Mouse (Mus musculus) forebrain, embryonic 12.5 days (tissue): Measurements from ENCODE around the gene Abca5. TPM values are rescaled to one million over a fixed set of nuclear protein-coding genes. Genes with fewer than 3 reads are reported as not detected.
A peak's percentile ranks its signal among the peaks of the same experiment; 100 is the strongest.

ENCODE experiments used
- ATAC-seq: fragments of 200-750 bp; cut with Nextera tagmentation; 2 replicates; pipeline ENCODE4 v1.8.0; 2017; ENCODE audit warnings: moderate TSS enrichment; ENCODE audit not compliant: low FRiP score
- H3K27ac ChIP-seq: fragments of 300-500 bp; sonication (generic); 2 replicates; pipeline ENCODE4 v1.5.1; 2016; ENCODE audit warnings: mild to moderate bottlenecking
- H3K27me3 ChIP-seq: fragments of 300-500 bp; sonication (generic); 2 replicates; pipeline ENCODE4 v1.6.1; 2016; ENCODE audit warnings: mild to moderate bottlenecking
- H3K36me3 ChIP-seq: fragments of 300-500 bp; sonication (generic); replicated peaks from 2 replicates; pipeline ENCODE4 v1.6.1; 2016; ENCODE audit warnings: mild to moderate bottlenecking
- H3K4me1 ChIP-seq: fragments of 300-500 bp; sonication (generic); 2 replicates; pipeline ENCODE4 v1.6.1; 2016
- H3K4me2 ChIP-seq: fragments of 300-500 bp; sonication (generic); 2 replicates; pipeline ENCODE4 v1.6.1; 2016; ENCODE audit warnings: mild to moderate bottlenecking, moderate library complexity
- H3K4me3 ChIP-seq: fragments of 300-500 bp; sonication (generic); replicated peaks from 2 replicates; pipeline ENCODE4 v1.5.1; 2016; ENCODE audit warnings: mild to moderate bottlenecking
- H3K9ac ChIP-seq: fragments of 300-500 bp; sonication (generic); 2 replicates; pipeline ENCODE4 v1.6.1; 2016; ENCODE audit warnings: mild to moderate bottlenecking
- H3K9me3 ChIP-seq: fragments of 300-500 bp; sonication (generic); 2 replicates; pipeline ENCODE4 v1.6.1; 2016
- WGBS: fragments of 180-500 bp; shearing (Covaris S2); methylation state at CpG from one replicate; pipeline ENCODE4 v1.1.7; 2016; 5-methylcytosine and 5-hydroxymethylcytosine counted together
- polyA plus RNA-seq: library from polyadenylated mRNA; unstranded; fragments of >200 nt; fragmentation: Nextera tagmentation; extraction: Ambion mirVana; gene quantifications from 2 replicates; pipeline ENCODE4 v1.2.1, GENCODE M21; 2016

The Abca5 gene
- 3.8 and 4.4 TPM in 2 replicates for polyA plus RNA-seq

DNA sequence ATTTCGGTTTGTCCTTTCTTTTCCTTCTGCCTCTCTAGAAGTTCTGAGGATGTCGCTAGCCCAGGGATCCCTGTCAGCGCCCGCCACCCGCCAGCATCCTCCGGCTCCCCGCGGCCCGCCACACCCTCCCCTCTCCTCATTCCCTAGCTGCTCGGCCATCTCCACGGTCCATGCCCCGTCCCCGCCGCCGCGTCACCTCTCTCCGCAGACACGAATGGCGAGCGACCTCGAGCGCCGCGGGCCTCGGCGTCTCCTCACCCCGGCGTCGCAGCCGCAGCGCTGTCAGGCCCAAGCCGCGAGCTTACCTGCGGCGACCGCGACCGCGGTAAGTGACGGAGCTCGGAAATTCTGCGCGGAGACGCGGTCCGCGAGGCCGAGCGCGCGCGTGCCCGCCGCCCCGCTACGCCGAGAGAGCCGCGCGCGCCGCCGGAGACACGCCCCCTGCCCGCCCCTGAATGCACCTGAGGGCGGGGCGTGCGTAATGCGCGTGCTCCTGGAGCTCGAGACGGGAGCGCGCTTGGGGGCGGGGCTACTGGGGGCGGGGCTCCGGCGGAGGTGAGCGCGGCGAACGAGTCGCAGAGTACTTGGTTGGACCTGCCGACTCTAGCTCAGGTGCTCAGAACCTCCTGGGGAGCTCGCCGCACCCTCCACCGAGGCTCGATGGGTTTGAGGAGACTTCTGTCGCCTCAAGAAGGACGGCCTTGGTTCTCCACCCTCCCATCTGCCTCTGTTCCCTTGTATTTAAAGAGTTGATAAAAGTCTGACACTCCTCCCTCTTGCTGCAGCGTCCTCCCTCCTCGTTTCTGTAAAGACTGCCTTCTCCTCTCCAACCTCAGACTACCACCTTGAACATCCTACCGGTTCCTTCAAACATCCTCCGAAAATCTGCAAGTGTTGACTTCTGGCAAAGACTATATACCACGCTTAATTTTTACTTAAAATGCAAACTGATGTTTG, at the start of gene Abca5:
Abca5 (minus strand) TSS at position 428 of the 957 bp plus-strand sequence.
- Histone ChIP-seq H3K27me3 (peaks cover 4% of the 10 kb centered on the region; the same call in 1 of the 2 replicates), H3K27ac (peak within 1 kb of the TSS; percentile 46; the same call in 1 of the 2 replicates)
- 1% methylated on average over 86 of the region's 95 CpGs for WGBS

DNA sequence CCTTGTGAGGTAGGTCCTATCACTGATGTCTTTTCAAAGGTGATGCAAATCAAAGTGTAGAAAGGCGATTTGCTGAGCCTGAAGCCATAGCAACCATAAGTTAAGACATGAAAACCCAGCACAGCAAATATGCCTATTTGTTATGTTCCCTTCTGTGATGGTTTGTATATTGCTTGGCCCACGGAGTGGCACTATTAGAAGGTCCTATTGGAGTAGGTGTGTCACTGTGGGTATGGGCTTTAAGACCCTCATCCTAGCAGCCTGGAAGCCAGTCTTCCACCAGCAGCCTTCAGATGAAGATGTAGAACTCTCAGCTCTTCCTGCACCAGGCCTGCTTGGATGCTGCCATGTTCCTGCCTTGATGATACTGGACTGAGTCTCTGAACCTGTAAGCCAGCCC, 48.0 kb upstream of the Abca5 start:
- H3K27ac ChIP-seq = no peak overlapping the region
- peaks cover under 1% of the 10 kb centered on the region; the same call in 1 of the 2 replicates for H3K4me1 ChIP-seq
- 89% methylated on average over 2 of the region's 2 CpGs for WGBS
- no peaks in the 10 kb centered on the region for H3K27me3 ChIP-seq
- no peak overlapping the region for H3K9ac ChIP-seq
- no peaks in the 10 kb centered on the region for H3K36me3 ChIP-seq
- no peak overlapping the region for H3K4me2 ChIP-seq
- H3K4me3 ChIP-seq = no peak overlapping the region
- H3K9me3 ChIP-seq = no peaks in the 10 kb centered on the region
- no peak for ATAC-seq

More for the DNA sequence above, at the start of gene Abca5:
- H3K36me3 ChIP-seq = no peaks in the 10 kb centered on the region
- ATAC-seq = peak; percentile 93
- peak within 1 kb of the TSS; percentile 70 for H3K9ac ChIP-seq
- H3K4me1 ChIP-seq = peaks cover 4% of the 10 kb centered on the region; the same call in 1 of the 2 replicates
- H3K4me3 ChIP-seq = peak within 1 kb of the TSS; percentile 82
- H3K4me2 ChIP-seq = peak within 1 kb of the TSS; percentile 85
- H3K9me3 ChIP-seq = no peaks in the 10 kb centered on the region

DNA sequence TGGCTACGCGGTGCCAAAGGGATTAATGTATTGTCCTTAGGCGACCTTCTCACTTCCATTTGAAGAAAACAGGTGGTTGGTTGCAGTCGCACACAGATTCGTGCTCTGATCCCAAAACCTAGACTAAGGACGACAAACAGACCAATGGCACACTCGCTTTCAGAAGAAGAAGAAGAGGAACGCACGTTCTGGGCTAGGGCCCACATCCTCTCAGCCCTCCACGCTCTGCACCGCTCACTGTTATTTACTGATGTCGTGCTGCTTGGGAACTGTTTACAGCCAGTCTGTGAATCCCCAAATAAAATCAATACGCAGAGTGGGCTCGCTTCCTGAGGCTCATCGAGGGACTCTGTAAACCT, 42.8 kb upstream of the Abca5 start:
- H3K4me2 ChIP-seq = peak overlapping the region; percentile 64
- H3K27me3 ChIP-seq = no peaks in the 10 kb centered on the region
- ATAC-seq = 0 out of 2 replicates have a peak, but pooled peaks have one; percentile 49
- peak overlapping the region; percentile 17; the same call in 1 of the 2 replicates for H3K9ac ChIP-seq
- no peaks in the 10 kb centered on the region for H3K36me3 ChIP-seq
- H3K4me3 ChIP-seq = peak overlapping the region; percentile 32
- no peaks in the 10 kb centered on the region for H3K9me3 ChIP-seq
- no peak overlapping the region for H3K27ac ChIP-seq
- WGBS = 28% methylated on average over 15 of the region's 15 CpGs
- H3K4me1 ChIP-seq = peaks cover 10% of the 10 kb centered on the region

DNA sequence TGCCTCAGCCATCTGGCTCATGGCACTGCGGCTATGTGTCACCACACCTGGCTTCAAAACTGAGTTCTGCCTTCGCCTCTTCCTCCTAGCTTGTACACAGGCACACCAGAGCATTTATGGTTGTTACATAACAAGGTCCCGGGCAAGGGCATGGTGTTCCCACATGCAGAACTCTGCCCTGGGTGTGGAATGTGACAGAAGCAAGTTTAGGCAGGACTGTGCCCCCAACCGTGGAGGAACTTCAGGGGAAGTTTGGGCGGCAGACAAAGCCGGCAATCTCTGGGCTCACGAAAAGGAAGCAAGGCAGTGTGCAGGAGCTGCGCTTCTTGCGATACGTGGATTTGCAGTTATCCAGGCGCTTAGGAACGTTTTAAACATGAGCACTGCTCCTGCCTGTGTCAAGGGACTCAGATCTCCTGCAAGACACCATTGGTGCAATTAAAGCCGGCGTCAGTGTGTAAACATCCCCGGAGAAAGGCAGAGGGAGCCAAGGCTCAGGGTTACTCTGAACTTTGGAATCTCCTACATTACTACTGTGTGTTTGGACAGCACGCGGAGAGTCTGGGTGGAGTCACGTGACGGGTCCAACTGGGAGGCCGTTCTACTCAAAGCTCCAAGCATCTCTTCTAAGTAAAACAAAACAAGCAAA, 42.3 kb upstream of the Abca5 start:
- Histone ChIP-seq H3K9ac (peak overlapping the region; percentile 17; the same call in 1 of the 2 replicates), H3K4me1 (peaks cover 10% of the 10 kb centered on the region), H3K36me3 (no peaks in the 10 kb centered on the region), H3K27ac (no peak overlapping the region), H3K4me3 (peak overlapping the region; percentile 32), H3K27me3 (no peaks in the 10 kb centered on the region), H3K9me3 (no peaks in the 10 kb centered on the region), H3K4me2 (peak overlapping the region; percentile 64)
- 13% methylated on average over 20 of the region's 20 CpGs for WGBS
- peak; percentile 72; the same call in 1 of the 2 replicates for ATAC-seq

DNA sequence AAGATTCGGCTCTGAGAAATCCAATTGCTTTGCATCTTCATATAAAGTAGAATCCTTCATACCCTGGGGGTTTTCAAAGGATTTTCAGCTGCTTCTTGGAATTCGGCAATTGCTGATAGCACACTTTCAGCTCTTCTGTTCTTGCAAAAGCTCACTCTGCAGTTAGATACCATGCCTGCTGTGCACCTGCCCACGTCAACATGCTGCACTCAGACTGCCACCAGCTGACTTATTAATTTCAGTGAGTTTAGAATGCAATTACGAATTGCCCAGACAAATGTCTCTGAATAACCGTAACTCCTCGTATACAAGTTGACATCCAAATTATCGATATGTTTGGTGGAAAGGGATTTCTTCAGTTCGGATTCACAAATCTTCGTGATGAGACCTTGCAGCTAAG, 36.5 kb upstream of the Abca5 start:
- no peak for ATAC-seq
- Histone ChIP-seq H3K27ac (no peak overlapping the region), H3K4me2 (no peak overlapping the region), H3K4me1 (0 out of 2 replicates have a peak, but pooled peaks cover 4% of the 10 kb centered on the region), H3K9ac (no peak overlapping the region), H3K36me3 (no peaks in the 10 kb centered on the region), H3K4me3 (no peak overlapping the region), H3K27me3 (no peaks in the 10 kb centered on the region), H3K9me3 (no peaks in the 10 kb centered on the region)
- 84% methylated on average over 9 of the region's 9 CpGs for WGBS

DNA sequence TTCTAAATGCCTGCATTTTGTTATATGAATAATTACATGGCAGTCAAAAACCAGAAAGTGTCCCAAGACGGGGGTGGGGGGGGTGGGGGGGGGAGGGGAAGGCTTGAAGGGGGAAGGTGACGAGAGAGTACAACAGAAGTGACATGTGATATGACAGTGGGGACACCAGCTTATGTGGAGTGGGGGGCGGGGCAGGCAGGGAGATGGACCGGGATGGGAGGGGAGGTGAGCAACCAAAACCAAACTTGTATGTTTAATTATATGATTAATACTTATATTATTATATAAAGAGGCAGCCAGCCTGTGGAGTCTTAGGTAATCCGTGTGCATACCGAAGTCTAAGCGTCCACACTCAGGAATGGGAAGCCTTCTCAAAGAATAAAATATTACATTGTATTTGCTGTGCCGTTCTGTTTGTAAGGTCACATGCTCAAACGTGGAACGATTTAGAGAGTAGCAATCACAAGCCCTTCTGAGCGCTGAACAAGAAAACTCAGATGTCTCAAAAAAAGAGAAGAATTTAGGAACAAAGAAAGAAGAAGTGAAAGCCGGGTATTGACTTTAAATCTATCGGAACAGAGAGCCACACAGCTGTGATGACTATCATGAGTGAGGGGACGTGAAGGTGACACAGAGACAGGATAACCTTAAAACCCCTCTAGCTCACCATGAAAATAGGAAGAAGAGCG, 34.9 kb upstream of the Abca5 start:
- no peak overlapping the region for H3K9ac ChIP-seq
- ATAC-seq = no peak
- 83% methylated on average over 15 of the region's 15 CpGs for WGBS

DNA sequence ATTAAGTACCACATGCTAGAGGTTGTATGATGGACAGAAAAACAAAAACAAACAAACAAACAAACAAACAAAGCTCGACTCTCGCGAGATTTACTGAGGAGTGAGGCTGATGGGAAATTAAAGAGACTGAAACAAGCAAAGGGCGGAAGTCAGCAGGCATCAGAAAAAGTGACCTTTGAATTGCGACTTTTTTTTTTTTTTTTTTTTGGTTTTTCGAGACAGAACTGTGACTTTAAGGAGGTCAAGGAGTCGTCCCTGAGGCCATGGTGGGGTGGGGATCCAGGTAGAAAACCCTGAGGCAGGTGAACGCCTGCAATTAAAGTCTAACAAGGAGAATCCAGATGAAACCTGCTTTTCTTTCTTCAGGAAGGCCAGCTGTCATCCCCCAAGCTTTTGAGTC, 34.3 kb upstream of the Abca5 start:
- ATAC-seq = no peak
- Histone ChIP-seq H3K4me1 (0 out of 2 replicates have a peak, but pooled peaks cover 4% of the 10 kb centered on the region), H3K4me3 (no peak overlapping the region), H3K27ac (no peak overlapping the region), H3K36me3 (no peaks in the 10 kb centered on the region), H3K9ac (no peak overlapping the region), H3K9me3 (no peaks in the 10 kb centered on the region), H3K4me2 (no peak overlapping the region), H3K27me3 (no peaks in the 10 kb centered on the region)
- WGBS = 72% methylated on average over 8 of the region's 8 CpGs

More for the DNA sequence above, 34.9 kb upstream of the Abca5 start:
- Histone ChIP-seq H3K4me2 (no peak overlapping the region), H3K27me3 (no peaks in the 10 kb centered on the region), H3K4me1 (0 out of 2 replicates have a peak, but pooled peaks cover 4% of the 10 kb centered on the region), H3K27ac (no peak overlapping the region), H3K36me3 (no peaks in the 10 kb centered on the region), H3K9me3 (no peaks in the 10 kb centered on the region), H3K4me3 (no peak overlapping the region)

DNA sequence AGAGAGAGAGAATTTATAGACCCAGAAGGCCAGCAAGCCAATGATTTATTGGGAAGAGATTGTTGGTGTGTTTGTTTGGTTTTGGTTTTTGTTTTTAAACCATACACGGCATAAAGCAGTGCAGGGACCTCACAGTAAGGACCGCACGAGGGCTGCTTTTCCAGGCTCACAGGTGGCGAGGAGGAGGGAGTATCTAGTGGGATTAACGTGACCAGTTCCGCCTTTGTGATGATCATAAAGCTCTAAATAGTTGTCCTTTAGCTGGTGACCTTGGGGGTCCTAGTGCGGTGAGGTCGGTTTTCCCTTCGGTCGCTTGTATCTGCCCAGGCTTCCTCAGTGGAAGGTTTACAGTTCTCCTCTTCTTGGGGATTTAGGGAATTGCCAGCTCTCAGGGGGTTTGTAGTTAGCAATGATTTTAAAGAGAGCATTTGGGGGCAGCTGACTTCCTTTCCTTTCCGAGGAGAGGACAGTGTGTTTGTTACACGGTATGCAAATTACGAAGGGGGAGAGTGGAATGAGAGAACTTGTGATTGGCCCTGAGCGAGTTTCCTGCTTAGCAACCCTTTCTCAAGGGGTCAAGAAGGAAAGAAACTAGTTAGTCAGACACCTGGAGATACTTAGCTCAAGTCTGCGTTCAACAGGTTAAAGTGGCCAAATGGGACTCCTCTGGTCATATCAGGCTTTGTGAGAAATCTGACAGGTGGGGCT, 31.9 kb upstream of the Abca5 start:
- H3K4me1 ChIP-seq = 0 out of 2 replicates have a peak, but pooled peaks cover 4% of the 10 kb centered on the region
- H3K4me2 ChIP-seq = no peak overlapping the region
- no peaks in the 10 kb centered on the region for H3K9me3 ChIP-seq
- H3K27me3 ChIP-seq = no peaks in the 10 kb centered on the region
- no peak overlapping the region for H3K27ac ChIP-seq
- H3K4me3 ChIP-seq = no peak overlapping the region
- no peak overlapping the region for H3K9ac ChIP-seq
- 15% methylated on average over 15 of the region's 15 CpGs for WGBS
- ATAC-seq = no peak
- no peaks in the 10 kb centered on the region for H3K36me3 ChIP-seq

DNA sequence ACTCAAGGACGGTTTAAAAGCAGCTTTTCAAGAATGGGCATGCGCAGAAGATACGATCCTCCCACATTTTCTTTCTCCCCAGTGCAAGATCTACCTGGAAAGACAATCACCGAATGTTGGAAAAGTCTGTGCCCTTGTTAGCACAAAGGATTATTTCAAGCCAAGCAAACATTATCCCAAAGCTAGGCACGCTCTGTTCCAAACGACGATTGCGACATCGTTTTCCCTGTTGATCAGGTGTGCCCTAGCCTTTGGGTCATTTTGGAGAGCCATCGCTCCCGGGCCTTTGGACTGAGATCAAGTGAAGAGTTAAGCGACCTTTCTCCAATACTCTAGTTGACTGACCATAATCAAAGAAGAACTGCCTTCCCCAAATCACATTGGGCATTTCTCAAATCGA, 30.1 kb upstream of the Abca5 start:
- H3K27ac ChIP-seq = no peak overlapping the region
- WGBS = 93% methylated on average over 13 of the region's 13 CpGs
- 0 out of 2 replicates have a peak, but pooled peaks cover 4% of the 10 kb centered on the region for H3K4me1 ChIP-seq
- no peak overlapping the region for H3K4me3 ChIP-seq
- no peak overlapping the region for H3K9ac ChIP-seq
- ATAC-seq = no peak
- no peak overlapping the region for H3K4me2 ChIP-seq
- no peaks in the 10 kb centered on the region for H3K27me3 ChIP-seq
- H3K36me3 ChIP-seq = no peaks in the 10 kb centered on the region
- H3K9me3 ChIP-seq = no peaks in the 10 kb centered on the region

DNA sequence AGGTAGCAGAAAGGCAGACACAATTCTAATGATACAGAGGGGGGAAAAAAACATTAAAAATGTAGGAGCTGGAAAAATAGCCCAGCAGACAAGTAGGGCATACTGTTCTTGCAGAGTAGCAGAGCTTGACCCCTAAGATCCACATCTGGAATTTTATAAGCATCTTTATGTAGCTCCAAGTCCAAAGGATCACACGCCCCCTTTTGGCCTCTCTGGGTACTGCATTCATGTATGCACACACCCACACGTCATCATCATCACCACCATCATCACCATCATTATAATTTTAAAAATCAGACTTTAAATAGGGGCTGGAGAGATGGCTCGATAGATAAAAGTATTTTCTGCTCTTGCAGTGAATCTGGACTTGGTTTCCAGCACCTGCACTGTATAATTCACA, 29.4 kb upstream of the Abca5 start:
- Histone ChIP-seq H3K9ac (no peak overlapping the region), H3K27ac (no peak overlapping the region), H3K4me2 (no peak overlapping the region), H3K4me3 (no peak overlapping the region), H3K4me1 (0 out of 2 replicates have a peak, but pooled peaks cover 4% of the 10 kb centered on the region), H3K27me3 (no peaks in the 10 kb centered on the region), H3K9me3 (no peaks in the 10 kb centered on the region), H3K36me3 (no peaks in the 10 kb centered on the region)
- ATAC-seq = no peak
- 82% methylated on average over 3 of the region's 3 CpGs for WGBS

DNA sequence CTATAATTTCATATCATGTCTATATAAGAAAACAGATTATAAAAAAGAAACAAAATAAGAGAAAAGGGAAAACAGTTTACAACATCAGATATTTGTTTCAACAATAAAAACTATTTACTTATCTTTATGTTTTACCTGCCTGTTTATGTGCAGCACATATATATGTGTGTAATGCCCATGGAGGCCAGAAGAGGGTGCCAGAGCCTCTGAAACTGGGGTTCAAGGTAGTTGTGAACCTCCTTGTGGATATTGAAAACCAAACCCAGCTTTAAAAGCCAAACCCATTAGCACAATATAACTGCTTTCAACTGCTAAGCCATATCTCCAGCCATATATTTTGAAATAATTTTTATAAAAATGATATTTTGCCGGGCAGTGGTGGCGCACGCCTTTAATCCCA, 27.5 kb upstream of the Abca5 start:
- Histone ChIP-seq H3K9me3 (no peaks in the 10 kb centered on the region), H3K27me3 (no peaks in the 10 kb centered on the region), H3K4me2 (no peak overlapping the region), H3K9ac (no peak overlapping the region), H3K27ac (no peak overlapping the region), H3K36me3 (no peaks in the 10 kb centered on the region), H3K4me1 (0 out of 2 replicates have a peak, but pooled peaks cover 4% of the 10 kb centered on the region), H3K4me3 (no peak overlapping the region)
- no peak for ATAC-seq
- WGBS = 74% methylated on average over 3 of the region's 3 CpGs
